Mouse (Mus musculus): ENCODE measurements around the gene Tardbp. TPM values are rescaled to one million over a fixed set of nuclear protein-coding genes. Genes with fewer than 3 reads are reported as not detected.

Gene Tardbp
- polyA plus RNA-seq, 1 experiment from 2014 or later = 124 TPM

DNA sequence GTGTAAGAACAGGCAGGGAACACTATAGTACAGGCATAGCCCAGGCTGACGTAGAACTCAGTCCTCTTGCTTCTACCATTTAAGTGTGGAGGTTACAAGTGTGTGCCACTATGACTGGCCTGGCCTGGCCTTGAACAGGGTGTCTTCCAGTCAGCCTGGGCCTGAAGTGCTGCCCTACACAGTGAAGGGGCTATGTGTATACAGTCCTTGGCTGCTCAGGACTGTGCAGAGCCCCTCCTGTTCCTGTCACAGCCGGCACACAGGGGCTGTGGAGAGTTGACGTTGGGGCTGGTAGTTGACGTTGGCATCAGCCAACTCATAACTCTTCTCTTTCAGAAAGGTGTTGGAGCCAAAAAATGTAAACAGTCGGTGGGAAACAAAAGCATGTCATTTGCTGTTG is 45.4 kb downstream of the Tardbp start:
- ATAC-seq = no peak
- Histone ChIP-seq H3K27ac (ENCODE audit: low read length) (no peak overlapping the region), H3K4me1 (ENCODE audit: insufficient read depth, low read depth, low read length) (no peaks in the 10 kb centered on the region), H3K36me3 (ENCODE audit: insufficient read depth, low read length) (peaks cover 32% of the 10 kb centered on the region), H3K4me2 (replicated peaks; ENCODE audit: low read depth, low read length) (no peak overlapping the region), H3K27me3 (replicated peaks; ENCODE audit: insufficient read depth, low read length) (no peaks in the 10 kb centered on the region), H3K9ac (replicated peaks; ENCODE audit: low read depth) (no peak overlapping the region), H3K4me3 (ENCODE audit: low read depth, low read length) (no peak overlapping the region), H3K9me3 (ENCODE audit: low read length) (no peaks in the 10 kb centered on the region)
- WGBS = 69% methylated on average over 5 of the region's 5 CpGs
- no peak for TF ChIP-seq EP300 (IDR thresholded peaks at IDR 0.05)
- TF ChIP-seq CTCF (IDR thresholded peaks at IDR 0.05) = no peak
- DNase-seq (ENCODE audit: low spot score) = no peak

DNA sequence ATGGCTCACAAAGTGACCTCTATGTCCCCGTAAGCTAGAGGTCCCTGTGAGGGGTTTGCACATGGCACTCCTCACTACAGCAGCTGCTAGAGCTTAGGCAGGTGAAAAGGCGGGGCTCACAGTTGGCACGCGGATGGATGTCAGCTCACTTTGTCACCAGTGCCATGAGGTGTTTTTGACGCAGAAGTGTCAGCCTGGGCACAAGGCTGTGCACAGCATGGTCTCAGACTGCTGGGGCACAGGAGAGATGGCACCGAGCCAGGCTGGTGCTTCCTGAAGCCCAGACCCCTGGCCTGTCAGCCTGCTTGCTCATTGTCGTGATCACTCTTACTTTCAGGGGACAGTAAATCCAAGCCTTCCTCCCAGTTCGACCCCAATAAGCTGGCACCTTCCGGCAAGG is 46.1 kb downstream of the Tardbp start:
- ATAC-seq = no peak
- TF ChIP-seq EP300 (IDR thresholded peaks at IDR 0.05) (no peak), CTCF (IDR thresholded peaks at IDR 0.05) (no peak)

GRCm38 (mm10) chr4:148573222-148573621 is 53.6 kb downstream of the Tardbp start:
- TF ChIP-seq EP300 (IDR thresholded peaks at IDR 0.05) = no peak
- no peak for TF ChIP-seq CTCF (IDR thresholded peaks at IDR 0.05)
- Histone ChIP-seq H3K27ac (ENCODE audit: low read length) (no peak overlapping the region), H3K4me3 (ENCODE audit: low read depth, low read length) (no peak overlapping the region), H3K4me1 (ENCODE audit: insufficient read depth, low read depth, low read length) (no peaks in the 10 kb centered on the region), H3K9me3 (ENCODE audit: low read length) (no peaks in the 10 kb centered on the region), H3K9ac (replicated peaks; ENCODE audit: low read depth) (no peak overlapping the region), H3K27me3 (replicated peaks; ENCODE audit: insufficient read depth, low read length) (no peaks in the 10 kb centered on the region), H3K36me3 (ENCODE audit: insufficient read depth, low read length) (peaks cover 77% of the 10 kb centered on the region), H3K4me2 (replicated peaks; ENCODE audit: low read depth, low read length) (no peak overlapping the region)
- DNase-seq (ENCODE audit: low spot score) = no peak
- ATAC-seq = no peak
- WGBS = 86% methylated on average over 7 of the region's 7 CpGs

More for the DNA sequence above, 46.1 kb downstream of the Tardbp start:
- Histone ChIP-seq H3K9me3 (ENCODE audit: low read length) (no peaks in the 10 kb centered on the region), H3K4me2 (replicated peaks; ENCODE audit: low read depth, low read length) (no peak overlapping the region), H3K27me3 (replicated peaks; ENCODE audit: insufficient read depth, low read length) (no peaks in the 10 kb centered on the region), H3K36me3 (ENCODE audit: insufficient read depth, low read length) (peaks cover 38% of the 10 kb centered on the region), H3K27ac (ENCODE audit: low read length) (no peak overlapping the region), H3K4me3 (ENCODE audit: low read depth, low read length) (no peak overlapping the region), H3K4me1 (ENCODE audit: insufficient read depth, low read depth, low read length) (no peaks in the 10 kb centered on the region), H3K9ac (replicated peaks; ENCODE audit: low read depth) (no peak overlapping the region)
- 88% methylated on average over 9 of the region's 9 CpGs for WGBS
- DNase-seq (ENCODE audit: low spot score) = no peak

GRCm38 (mm10) chr4:148570693-148571295 is 56.0 kb downstream of the Tardbp start:
- no peak overlapping the region for H3K4me2 ChIP-seq (replicated peaks; ENCODE audit: low read depth, low read length)
- H3K27me3 ChIP-seq (replicated peaks; ENCODE audit: insufficient read depth, low read length) = no peaks in the 10 kb centered on the region
- DNase-seq (ENCODE audit: low spot score) (no peak), ATAC-seq (no peak)
- H3K27ac ChIP-seq (ENCODE audit: low read length) = no peak overlapping the region
- WGBS = 95% methylated on average over 9 of the region's 9 CpGs
- H3K9me3 ChIP-seq (ENCODE audit: low read length) = no peaks in the 10 kb centered on the region
- H3K9ac ChIP-seq (replicated peaks; ENCODE audit: low read depth) = no peak overlapping the region
- H3K4me3 ChIP-seq (ENCODE audit: low read depth, low read length) = no peak overlapping the region
- H3K4me1 ChIP-seq (ENCODE audit: insufficient read depth, low read depth, low read length) = no peaks in the 10 kb centered on the region
- peaks cover 74% of the 10 kb centered on the region for H3K36me3 ChIP-seq (ENCODE audit: insufficient read depth, low read length)
- no peak for TF ChIP-seq CTCF (IDR thresholded peaks at IDR 0.05)
- TF ChIP-seq EP300 (IDR thresholded peaks at IDR 0.05) = no peak

- Histone ChIP-seq H3K4me2 (replicated peaks; ENCODE audit: low read depth, low read length) (no peak overlapping the region), H3K9me3 (ENCODE audit: low read length) (no peaks in the 10 kb centered on the region), H3K27ac (ENCODE audit: low read length) (no peak overlapping the region), H3K9ac (replicated peaks; ENCODE audit: low read depth) (no peak overlapping the region), H3K4me3 (ENCODE audit: low read depth, low read length) (no peak overlapping the region), H3K27me3 (replicated peaks; ENCODE audit: insufficient read depth, low read length) (no peaks in the 10 kb centered on the region), H3K36me3 (ENCODE audit: insufficient read depth, low read length) (peaks cover 71% of the 10 kb centered on the region), H3K4me1 (ENCODE audit: insufficient read depth, low read depth, low read length) (no peaks in the 10 kb centered on the region)
- DNase-seq (ENCODE audit: low spot score) (no peak), ATAC-seq (no peak)
- WGBS = 87% methylated on average over 10 of the region's 10 CpGs
- TF ChIP-seq CTCF (IDR thresholded peaks at IDR 0.05) (no peak), EP300 (IDR thresholded peaks at IDR 0.05) (no peak)
Observed at GRCm38 (mm10) chr4:148570138-148570537, 56.7 kb downstream of the Tardbp start.

- peaks cover 58% of the 10 kb centered on the region for H3K36me3 ChIP-seq (ENCODE audit: insufficient read depth, low read length)
- H3K27ac ChIP-seq (ENCODE audit: low read length) = no peak overlapping the region
- DNase-seq (ENCODE audit: low spot score) = no peak
- H3K4me2 ChIP-seq (replicated peaks; ENCODE audit: low read depth, low read length) = no peak overlapping the region
- 94% methylated on average over 12 of the region's 12 CpGs for WGBS
- H3K27me3 ChIP-seq (replicated peaks; ENCODE audit: insufficient read depth, low read length) = no peaks in the 10 kb centered on the region
- no peak overlapping the region for H3K9ac ChIP-seq (replicated peaks; ENCODE audit: low read depth)
- ATAC-seq = no peak
- H3K4me3 ChIP-seq (ENCODE audit: low read depth, low read length) = no peak overlapping the region
- H3K4me1 ChIP-seq (ENCODE audit: insufficient read depth, low read depth, low read length) = no peaks in the 10 kb centered on the region
- H3K9me3 ChIP-seq (ENCODE audit: low read length) = no peaks in the 10 kb centered on the region
- TF ChIP-seq EP300 (IDR thresholded peaks at IDR 0.05) (no peak), CTCF (IDR thresholded peaks at IDR 0.05) (no peak)
Observed at GRCm38 (mm10) chr4:148563595-148563994, 63.2 kb downstream of the Tardbp start.

GRCm38 (mm10) chr4:148562676-148563075 is 64.1 kb downstream of the Tardbp start:
- Histone ChIP-seq H3K36me3 (ENCODE audit: insufficient read depth, low read length) (peaks cover 49% of the 10 kb centered on the region), H3K27ac (ENCODE audit: low read length) (no peak overlapping the region), H3K4me2 (replicated peaks; ENCODE audit: low read depth, low read length) (no peak overlapping the region), H3K27me3 (replicated peaks; ENCODE audit: insufficient read depth, low read length) (no peaks in the 10 kb centered on the region), H3K4me1 (ENCODE audit: insufficient read depth, low read depth, low read length) (no peaks in the 10 kb centered on the region), H3K9me3 (ENCODE audit: low read length) (no peaks in the 10 kb centered on the region), H3K9ac (replicated peaks; ENCODE audit: low read depth) (no peak overlapping the region), H3K4me3 (ENCODE audit: low read depth, low read length) (no peak overlapping the region)
- TF ChIP-seq EP300 (IDR thresholded peaks at IDR 0.05) (no peak), CTCF (IDR thresholded peaks at IDR 0.05) (no peak)
- WGBS = 93% methylated on average over 17 of the region's 17 CpGs
- no peak for DNase-seq (ENCODE audit: low spot score)
- ATAC-seq = no peak

Other genes with a start within 250 kb of the Tardbp start
- 11.4 and 11.5 TPM in 2 replicates for gene Ubiad1, start 182.2 kb downstream of the Tardbp start, polyA plus RNA-seq (2015; fragmentation: Nextera tagmentation; extraction: Ambion mirVana)
- 11.1 and 15.8 TPM in 2 replicates for gene Mtor, start 178.4 kb downstream of the Tardbp start, polyA plus RNA-seq (2015; fragmentation: Nextera tagmentation; extraction: Ambion mirVana)
- 0.38 and 0.60 TPM in 2 replicates for gene Angptl7, start 126.6 kb downstream of the Tardbp start, polyA plus RNA-seq (2015; fragmentation: Nextera tagmentation; extraction: Ambion mirVana)
- 33.2 and 35.9 TPM in 2 replicates for gene Exosc10, start 68.6 kb downstream of the Tardbp start, polyA plus RNA-seq (2015; fragmentation: Nextera tagmentation; extraction: Ambion mirVana)
- gene Srm, start 35.5 kb downstream of the Tardbp start, polyA plus RNA-seq (2015; fragmentation: Nextera tagmentation; extraction: Ambion mirVana) = 45.8 and 46.6 TPM in 2 replicates
- 0.13 TPM in 1 of 2 replicates, not detected in the other for gene Masp2, start 24.5 kb downstream of the Tardbp start, polyA plus RNA-seq (2015; fragmentation: Nextera tagmentation; extraction: Ambion mirVana)
- gene Gm572, start 16.3 kb upstream of the Tardbp start, polyA plus RNA-seq (2015; fragmentation: Nextera tagmentation; extraction: Ambion mirVana) = not detected in 2 replicates
- 9.7 and 10.3 TPM in 2 replicates for gene Casz1, start 177.4 kb upstream of the Tardbp start, polyA plus RNA-seq (2015; fragmentation: Nextera tagmentation; extraction: Ambion mirVana)